Mouse (Mus musculus): ENCODE measurements around the gene Lefty1.
"Not testable (repeated sequence)": the region's sequence is repeated elsewhere in the genome, so short reads cannot be mapped to it uniquely, and the experiment has no call there.

The Lefty1 gene

GRCm38 (mm10) chr1:180922273-180923048, 12.4 kb upstream of the Lefty1 start:
- no peak for DNase-seq

DNA sequence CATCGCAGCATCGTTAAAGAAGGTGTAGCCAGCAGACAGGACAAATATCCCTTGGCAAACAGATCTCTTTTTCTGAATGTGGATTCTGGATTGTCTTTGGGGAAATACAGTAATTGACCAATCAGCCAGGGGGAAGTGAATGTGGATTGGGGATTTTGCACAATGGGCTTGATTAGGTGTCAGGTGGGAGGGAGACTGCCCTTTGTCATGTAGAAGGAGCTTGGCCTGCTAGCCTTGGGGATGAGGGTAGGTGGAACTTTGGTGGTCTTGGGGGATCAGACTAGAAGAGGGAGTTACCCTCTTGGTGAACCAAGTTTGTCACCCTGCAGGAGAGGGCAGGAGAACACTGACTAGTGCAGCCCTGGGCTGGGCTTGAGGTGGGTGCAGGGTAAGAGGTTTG, 10.1 kb upstream of the Lefty1 start:
- DNase-seq = no peak

DNA sequence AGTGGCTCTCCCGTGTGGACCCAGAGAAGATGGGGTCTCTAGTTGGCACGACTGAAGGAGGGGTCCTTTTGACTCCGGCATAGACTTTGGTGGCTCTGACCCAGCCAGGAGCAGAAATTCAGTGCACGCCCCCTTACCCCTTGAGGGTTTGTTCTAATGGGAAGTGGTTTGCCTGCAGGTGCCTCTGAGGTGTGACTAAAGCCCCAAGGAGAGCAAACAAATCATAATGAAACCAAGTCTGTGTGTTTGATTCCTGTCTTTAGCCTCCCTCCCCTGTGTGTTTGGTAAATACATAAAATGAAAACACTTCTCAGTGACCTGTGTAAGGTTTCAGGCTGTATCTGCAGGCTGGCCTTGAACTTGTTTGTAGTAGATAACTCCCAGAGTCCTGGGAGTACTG, 8.5 kb upstream of the Lefty1 start:
- no peak for DNase-seq

GRCm38 (mm10) chr1:180929599-180929998, 5.2 kb upstream of the Lefty1 start:
- DNase-seq = no peak

GRCm38 (mm10) chr1:180931106-180931505, 3.7 kb upstream of the Lefty1 start:
- DNase-seq = no peak

DNA sequence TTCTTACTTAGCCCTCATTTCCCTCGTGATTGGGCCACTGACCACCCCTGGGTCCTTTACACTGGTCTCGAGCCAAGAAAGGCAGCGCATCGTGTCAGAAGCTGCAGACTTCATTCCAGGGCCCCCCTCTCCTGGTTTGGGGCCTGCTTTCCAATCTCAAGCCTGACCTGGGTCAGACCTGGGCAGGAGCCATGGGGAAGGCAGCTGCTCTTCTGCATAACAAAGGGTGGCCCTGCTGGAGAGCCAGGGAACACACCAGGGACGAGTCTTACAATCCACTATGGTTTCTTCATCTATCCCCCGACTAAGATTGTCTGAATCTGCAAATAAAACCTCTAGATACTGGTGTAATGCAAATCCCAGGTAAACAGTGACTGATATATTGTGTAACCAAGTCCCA, 1.2 kb upstream of the Lefty1 start:
- DNase-seq = no peak

DNA sequence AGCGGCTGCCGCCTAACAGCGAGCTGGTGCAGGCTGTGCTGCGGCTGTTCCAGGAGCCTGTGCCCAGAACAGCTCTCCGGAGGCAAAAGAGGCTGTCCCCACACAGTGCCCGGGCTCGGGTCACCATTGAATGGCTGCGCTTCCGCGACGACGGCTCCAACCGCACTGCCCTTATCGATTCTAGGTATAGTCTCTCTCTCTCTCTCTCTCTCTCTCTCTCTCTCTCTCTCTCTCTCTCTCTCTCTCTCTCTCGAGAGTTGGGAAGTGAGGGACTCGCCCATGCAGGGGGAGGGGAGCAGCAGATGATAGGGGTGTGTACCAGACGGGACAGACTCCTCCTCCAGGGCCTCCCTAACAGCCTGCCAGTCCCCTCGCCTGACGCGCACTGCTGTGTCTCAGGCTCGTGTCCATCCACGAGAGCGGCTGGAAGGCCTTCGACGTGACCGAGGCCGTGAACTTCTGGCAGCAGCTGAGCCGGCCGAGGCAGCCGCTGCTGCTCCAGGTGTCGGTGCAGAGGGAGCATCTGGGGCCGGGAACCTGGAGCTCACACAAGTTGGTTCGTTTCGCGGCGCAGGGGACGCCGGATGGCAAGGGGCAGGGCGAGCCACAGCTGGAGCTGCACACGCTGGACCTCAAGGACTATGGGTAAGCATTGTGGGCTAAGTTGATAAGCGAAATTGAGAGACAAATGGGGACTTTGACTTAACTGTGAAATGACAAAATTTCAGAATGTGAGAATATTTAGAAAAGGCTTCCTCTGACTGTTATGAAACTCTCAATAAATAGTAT, 2.0 kb downstream of the Lefty1 start:
- DNase-seq = peak; percentile 87

GRCm38 (mm10) chr1:180937631-180938030, 2.8 kb downstream of the Lefty1 start:
- not testable (repeated sequence) for DNase-seq

DNA sequence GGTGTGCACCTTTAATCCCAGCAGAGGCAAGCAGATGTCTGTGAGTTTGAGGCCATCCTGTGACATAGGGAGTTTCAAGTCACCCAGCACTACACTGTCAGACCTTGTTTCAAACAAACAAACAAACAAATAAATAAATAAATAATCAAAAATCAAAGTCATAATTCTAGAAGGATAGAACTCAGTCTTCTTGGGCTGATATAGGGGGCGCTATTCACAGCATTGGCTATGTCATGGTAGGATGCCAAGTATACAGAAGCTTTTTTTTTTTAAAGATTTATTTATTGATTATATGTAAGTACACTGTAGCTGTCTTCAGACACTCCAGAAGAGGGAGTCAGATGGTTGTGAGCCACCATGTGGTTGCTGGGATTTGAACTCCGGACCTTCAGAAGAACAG, 4.0 kb downstream of the Lefty1 start:
- DNase-seq = not testable (repeated sequence)

DNA sequence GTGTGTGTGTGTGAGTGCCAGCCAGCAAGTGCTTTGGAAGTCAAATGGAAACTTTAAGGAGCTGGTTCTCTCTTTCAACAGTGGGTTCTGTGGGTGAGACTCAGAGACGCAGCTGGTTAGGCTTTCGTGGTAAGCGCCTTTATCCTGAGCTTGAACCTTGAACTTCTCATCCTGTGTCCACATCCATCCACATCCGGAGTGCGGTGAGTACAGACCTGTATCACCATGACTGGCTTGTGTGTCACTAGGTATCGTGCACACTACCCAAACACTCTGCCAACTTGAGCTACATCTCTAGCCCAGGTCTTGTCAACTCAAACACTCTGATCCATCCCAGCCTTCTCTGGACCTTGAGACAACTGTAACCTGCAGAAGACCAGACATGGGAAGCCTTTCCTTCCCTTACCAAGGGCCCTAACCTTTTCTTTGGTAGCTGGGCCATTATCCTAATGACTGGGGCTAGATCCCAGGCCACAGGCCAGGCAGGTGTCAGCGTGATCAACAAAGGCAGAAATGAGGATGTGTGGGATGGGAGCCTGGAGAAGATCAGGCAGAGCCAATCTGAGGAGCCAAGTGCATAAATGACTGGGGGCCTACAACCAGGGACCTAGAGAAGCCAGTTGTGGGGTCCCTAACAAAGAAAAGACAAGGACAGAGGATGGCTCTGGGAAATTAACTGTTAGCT, 6.1 kb downstream of the Lefty1 start:
- no peak for DNase-seq

GRCm38 (mm10) chr1:180941726-180942125, 6.9 kb downstream of the Lefty1 start:
- DNase-seq = peak; percentile 49

- peak; percentile 83 for DNase-seq
Measured at GRCm38 (mm10) chr1:180942166-180943031, 7.6 kb downstream of the Lefty1 start, which contains the start of gene Tmem63a. TSS of gene Tmem63a (plus strand) at chr1:180942344.

GRCm38 (mm10) chr1:180943032-180943644, 8.3 kb downstream of the Lefty1 start:
- DNase-seq = no peak

DNA sequence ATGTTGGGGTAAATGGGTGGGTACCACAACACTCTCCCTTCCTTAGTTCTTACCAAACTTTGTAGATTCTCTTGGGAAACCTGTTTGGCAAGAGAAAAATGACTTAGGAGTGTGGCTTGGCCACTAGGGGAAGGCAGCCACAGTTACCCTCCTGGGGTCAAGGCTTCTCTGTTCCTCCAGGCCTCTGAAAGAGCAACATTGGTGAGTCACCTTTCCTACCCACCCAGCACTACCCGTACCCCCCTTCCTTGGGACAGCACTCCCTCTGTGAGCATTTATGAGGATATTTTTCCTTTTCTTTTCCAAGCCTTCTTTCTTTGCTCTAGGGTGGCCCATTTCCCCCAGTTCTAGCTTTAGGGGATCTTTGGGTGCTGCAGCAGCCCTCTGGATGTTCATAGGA, 9.1 kb downstream of the Lefty1 start:
- DNase-seq = no peak

DNA sequence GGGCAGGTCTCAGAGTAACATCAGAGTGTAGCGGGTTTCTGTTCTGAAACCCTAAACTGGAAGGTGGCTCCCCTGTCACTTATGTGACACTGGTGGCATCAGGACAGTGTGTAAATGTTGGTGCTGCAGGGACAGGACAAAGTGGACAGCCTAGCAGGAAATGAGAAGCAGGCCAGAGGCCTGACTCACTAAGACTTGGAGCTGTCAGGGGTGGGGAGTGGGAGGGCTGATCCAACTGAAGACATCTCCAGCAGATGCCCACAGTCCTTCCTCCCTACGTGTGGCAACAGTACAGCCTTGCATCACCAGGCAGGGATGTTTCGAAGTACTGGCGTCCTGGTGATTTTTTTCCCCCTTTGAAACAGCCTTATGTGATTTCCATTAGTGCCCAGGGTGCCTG, 9.7 kb downstream of the Lefty1 start:
- no peak for DNase-seq

- peak; percentile 84 for DNase-seq
Measured at GRCm38 (mm10) chr1:180945001-180945980, 10.5 kb downstream of the Lefty1 start.

DNA sequence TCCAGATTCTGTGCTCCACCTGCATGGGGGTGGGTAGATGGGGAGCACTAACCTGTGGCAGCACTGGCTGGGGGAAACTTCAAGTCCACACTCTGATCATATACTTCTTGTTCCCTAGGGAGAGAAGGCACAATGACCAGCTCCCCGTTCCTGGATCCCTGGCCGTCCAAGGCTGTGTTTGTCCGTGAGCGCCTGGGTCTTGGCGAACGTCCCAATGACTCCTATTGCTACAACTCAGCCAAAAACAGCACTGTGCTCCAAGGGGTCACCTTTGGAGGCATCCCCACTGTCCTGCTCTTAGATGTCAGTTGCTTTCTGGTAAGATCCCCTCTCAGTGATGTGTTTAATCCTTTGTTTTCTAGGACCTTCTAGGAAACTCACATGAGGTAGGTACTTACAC, 11.6 kb downstream of the Lefty1 start:
- no peak for DNase-seq

GRCm38 (mm10) chr1:180952085-180952746, 17.4 kb downstream of the Lefty1 start:
- no peak for DNase-seq

DNA sequence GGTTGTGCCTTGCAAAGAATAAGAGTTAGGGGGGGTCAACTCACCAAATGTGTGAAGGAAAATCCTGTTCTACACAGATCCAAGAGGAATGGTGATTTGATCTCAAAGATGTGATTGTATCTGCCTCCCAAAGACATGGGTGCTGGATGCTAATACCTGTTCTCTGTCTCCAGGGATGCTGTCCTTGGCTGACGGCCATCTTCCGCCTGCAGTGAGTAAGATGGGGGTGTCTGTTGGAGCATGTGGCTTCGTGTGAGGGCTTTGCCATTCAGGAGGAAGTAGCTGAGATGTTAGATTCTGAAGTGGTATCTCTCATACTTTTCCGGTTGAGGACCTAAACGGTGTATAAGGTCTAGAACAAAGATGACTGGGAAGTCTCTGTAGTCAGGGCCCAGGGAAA, 18.0 kb downstream of the Lefty1 start:
- DNase-seq = no peak

- no peak for DNase-seq
Measured at GRCm38 (mm10) chr1:180956401-180956800, 21.6 kb downstream of the Lefty1 start.
